Mouse (Mus musculus) embryo, embryonic 10.5 days (tissue): Measurements from ENCODE around the gene Fxyd2.
A peak's percentile ranks its signal among the peaks of the same experiment; 100 is the strongest.

ENCODE experiments used
- DNase-seq: peaks from one replicate; pipeline ENCODE4 v3.0.0-alpha.2; 2015; ENCODE audit warnings: low spot score

Fxyd2 gene

DNA sequence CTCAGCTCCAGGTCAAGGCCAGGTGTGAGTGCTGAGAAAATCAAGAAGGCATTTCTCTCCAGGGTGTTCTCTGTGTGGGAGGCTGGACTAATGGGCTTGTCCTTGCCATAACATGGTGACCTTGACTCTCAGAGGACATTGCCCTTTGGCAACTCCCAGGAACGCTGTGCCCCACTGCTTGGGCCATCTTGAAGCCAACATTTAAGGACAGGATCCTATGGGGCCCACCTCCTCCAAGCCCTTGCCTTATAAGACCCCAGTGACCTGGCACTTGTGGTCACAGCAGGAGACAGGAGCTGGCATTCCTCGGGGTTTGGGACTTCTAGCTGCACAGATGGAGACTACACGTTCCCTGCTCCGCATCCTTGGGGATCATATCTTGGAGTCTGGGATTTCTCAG is at the start of gene Fxyd2:
Gene Fxyd2 (plus strand): TSS at position 236 of the 400 bp plus-strand sequence.
- no peak for DNase-seq

GRCm38 (mm10) chr9:45349851-45350250 is 49.6 kb upstream of the Fxyd2 start:
- no peak for DNase-seq

- DNase-seq, result no peak
Observed at GRCm38 (mm10) chr9:45355192-45355591, 44.3 kb upstream of the Fxyd2 start.

GRCm38 (mm10) chr9:45358356-45358755 is 41.1 kb upstream of the Fxyd2 start:
- DNase-seq, result peak; percentile 32

- DNase-seq, result no peak
Observed at GRCm38 (mm10) chr9:45362051-45362461, 37.4 kb upstream of the Fxyd2 start.

GRCm38 (mm10) chr9:45363639-45364214 is 35.7 kb upstream of the Fxyd2 start:
- no peak for DNase-seq

DNA sequence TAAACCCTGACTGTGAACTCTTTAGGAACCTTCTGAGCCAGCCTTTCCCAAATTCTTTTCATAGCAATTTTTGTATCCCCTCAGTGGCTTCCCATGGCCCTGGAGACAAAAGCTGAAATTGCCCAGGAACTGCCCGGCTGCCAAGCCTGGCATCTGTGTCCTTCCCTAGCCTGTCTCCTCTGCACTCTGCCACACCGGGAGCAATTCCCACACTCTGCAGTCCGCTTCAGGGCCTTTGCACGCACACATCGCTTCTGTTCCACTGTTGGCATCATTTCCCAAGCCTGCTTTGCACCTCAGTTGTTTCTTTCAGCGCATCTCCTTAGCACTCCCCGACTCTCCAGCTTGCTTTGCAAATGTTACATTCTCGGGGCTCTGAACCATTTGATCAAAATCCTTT is 31.8 kb upstream of the Fxyd2 start:
- no peak for DNase-seq

DNA sequence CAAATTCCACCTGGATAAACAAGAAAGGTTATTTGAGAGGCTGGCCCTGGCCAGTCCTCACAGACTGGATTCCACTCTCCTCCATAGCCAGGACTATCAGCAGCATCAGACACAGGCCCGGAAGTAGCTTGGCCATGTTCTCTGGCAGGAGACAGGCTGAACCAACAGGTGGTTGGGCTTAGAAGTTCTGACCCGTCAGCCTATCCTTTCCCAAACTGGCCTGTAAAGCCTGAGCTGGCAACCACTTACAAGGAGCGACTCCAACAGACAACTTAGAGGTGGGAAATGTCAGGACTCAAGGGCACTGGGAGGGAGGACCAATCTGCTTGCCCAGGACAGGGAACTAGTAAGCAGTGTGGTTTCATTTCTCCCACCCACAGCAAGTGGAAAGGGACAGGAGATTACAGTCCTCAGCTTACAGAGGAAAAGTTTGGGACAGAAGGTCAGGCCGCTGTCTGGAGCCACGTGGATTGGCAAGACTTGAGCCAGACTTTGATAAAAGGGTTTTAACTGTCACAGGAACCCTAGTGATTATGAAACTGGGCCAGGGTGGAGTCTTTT is 31.0 kb upstream of the Fxyd2 start:
- DNase-seq, result no peak

GRCm38 (mm10) chr9:45370117-45370561 is 29.3 kb upstream of the Fxyd2 start, which contains the start of gene Fxyd6:
TSS of gene Fxyd6 (plus strand) at chr9:45370185.
- DNase-seq, result peak; percentile 86

DNA sequence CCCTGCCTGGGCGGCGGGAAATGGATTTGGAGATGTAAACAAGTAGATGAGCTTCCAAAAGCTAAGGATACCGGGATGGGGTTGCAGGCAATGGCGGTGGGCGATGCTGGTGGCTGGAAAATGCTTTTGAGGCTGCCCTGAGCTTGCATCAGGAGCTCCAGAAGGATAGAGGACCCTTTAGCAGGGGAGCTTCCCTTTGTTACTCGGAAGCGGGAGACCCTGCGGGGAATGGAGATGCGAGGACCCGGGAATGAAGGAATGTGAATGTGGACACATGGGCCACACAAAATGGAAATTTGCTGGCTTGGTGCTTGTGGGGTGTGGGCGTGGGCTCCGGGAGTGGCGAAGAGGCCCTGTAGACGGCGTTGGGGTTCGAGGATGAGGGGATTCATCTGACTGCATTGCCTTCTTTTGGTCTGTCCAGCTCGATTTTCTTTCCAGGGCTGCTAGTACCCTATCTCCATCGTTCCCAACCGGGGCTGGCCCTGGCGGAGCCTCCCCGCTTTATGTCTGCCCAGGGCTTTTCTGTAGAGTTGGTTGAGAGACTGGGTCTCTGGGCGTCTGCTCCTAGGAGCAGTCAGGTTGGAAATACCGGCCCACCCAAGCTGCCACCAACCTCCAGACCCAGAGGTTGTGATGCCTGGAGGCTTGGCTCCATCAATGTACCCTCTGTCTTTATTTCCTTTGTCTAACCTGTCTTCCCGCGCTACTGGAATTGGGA is 28.7 kb upstream of the Fxyd2 start:
- DNase-seq, result no peak

- DNase-seq, result peak; percentile 76
Observed at GRCm38 (mm10) chr9:45371337-45371707, 28.1 kb upstream of the Fxyd2 start.

DNA sequence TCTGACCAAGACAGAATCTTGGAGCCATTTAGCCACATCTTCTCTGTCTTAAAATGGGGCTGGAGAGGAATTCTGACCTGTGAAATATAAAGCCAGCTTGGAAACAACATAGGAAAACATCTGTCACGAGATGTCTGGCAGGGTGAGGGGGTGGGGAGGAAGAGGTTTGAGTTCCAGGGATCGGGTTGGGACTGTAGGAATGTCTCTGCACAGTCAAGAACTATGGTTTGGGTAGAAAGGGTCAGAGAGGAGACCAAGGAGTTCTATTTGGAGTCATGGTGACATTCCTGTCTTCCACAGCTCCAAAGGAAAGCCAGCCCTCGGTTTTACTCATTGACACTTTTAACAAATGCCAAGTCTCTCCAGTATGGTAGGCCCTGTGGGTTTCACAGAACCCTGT is 25.6 kb upstream of the Fxyd2 start:
- DNase-seq, result no peak

GRCm38 (mm10) chr9:45374988-45375502 is 24.4 kb upstream of the Fxyd2 start:
- DNase-seq, result no peak

DNA sequence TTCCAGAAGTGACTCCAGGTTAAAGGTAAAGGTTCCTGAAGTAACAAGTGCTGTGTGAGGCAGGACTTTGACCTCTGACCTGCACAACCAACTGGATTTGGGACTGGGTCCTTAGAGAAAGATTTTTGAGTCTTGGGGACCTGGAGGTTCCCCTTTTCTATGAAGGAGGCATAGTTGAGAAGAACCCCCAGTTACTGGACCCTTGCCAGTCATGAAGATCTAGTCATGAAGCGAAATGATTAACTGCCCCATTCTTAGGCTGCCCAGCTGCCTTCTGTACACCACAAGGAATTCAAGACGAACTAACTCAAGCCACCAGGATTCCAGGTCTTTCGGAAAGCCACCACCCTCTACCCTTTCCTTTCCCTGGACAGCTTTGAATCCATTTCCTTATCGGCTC is 23.0 kb upstream of the Fxyd2 start:
- DNase-seq, result no peak

DNA sequence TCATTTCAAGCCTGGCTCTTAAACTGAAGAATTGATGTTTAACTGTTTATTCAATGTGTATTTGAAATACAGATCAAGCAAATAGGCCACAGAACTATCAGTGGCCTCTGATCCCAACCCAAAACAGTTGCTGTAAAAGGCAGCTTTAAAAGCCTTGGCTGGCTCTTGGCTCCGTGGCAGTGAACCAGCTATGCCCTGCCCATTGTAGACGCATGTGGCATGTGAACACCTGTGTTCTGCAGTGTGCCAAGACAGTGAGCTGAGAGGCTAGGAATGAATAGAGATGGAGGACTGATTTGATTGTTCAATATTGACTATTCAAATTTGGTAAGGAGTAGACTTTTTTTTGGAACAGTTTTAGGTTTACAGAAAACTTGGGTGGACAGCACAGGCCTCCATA is 22.6 kb upstream of the Fxyd2 start:
- no peak for DNase-seq

DNA sequence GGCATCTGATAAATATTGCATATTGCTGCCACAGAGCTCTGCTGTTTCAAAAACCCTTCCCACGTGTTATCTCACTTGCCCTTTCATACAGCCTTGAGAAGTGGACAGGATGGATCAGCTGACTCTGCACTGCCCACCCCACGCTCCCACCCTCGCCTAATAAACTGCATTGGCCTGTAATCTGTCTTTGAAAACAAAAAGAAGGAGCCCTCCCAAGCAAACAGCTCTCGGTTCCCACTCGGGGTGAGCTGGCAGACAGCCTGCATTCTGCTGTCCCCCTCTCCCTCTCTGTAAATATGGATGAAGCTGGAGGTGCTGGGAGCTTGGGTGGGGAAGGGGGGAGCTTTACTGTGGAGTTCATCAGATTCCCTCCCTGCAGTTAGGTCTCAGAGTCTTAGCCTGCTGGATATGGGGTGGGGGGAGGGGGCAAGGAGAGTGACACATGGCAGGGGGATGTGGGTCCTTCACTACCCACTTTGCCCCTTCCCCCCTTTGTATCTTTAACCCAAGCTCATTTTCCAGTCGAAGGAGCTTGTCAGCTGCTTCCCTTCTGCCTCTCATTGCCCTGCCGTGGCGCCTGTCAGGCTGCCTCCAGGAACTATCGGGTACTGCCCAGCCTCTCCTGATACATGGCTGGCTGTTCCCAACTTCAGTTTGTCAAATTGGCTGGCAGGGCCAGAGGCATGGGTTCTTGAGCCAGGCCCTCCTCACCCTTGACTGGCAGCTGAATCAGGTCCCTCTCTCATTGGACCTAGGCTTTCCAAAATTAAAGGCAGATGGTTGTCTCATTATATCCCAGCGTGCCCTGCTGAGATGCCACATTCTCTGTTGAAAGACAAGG is 18.8 kb upstream of the Fxyd2 start:
- no peak for DNase-seq

DNA sequence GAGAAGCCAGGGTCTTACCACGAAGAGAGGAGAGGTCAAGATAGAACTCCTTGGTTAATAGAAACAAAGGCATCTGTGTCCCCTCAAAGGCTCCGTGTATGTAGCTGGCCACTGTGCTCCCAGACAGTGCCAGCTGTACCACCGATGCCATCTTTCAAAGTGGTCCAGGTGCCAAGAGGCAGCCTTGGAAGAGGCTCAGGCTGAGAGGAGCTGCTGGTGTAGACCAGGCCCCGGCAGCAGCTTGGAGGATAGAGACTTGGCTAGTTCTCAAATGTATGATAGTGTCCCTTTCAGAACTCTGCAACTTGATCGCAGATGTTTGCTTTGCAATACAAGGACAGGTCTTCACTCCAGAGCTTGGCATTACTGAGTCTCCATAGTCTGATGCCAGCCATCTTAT is 17.1 kb upstream of the Fxyd2 start:
- no peak for DNase-seq

- no peak for DNase-seq
Observed at GRCm38 (mm10) chr9:45382834-45383233, 16.6 kb upstream of the Fxyd2 start.

DNA sequence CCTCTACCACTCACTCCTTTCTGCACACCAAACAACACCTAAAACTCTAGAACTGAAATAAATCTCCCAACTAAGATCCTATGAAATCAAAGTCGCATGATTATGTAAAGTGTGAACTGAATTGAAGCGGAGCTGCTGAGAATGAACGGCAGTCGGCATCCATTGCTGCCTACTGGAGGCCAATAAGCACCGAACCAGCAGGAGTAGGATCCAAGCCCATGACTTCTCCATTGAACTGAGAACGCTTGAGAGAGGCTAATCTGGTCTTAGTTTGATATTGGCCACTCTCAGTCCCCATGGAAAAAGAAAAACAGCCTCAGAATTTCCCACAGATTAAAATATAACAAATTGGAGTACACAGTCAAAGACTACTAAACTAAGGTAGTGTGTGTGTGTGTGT is 15.6 kb upstream of the Fxyd2 start:
- DNase-seq, result no peak

GRCm38 (mm10) chr9:45386698-45387097 is 12.8 kb upstream of the Fxyd2 start:
- DNase-seq, result no peak

DNA sequence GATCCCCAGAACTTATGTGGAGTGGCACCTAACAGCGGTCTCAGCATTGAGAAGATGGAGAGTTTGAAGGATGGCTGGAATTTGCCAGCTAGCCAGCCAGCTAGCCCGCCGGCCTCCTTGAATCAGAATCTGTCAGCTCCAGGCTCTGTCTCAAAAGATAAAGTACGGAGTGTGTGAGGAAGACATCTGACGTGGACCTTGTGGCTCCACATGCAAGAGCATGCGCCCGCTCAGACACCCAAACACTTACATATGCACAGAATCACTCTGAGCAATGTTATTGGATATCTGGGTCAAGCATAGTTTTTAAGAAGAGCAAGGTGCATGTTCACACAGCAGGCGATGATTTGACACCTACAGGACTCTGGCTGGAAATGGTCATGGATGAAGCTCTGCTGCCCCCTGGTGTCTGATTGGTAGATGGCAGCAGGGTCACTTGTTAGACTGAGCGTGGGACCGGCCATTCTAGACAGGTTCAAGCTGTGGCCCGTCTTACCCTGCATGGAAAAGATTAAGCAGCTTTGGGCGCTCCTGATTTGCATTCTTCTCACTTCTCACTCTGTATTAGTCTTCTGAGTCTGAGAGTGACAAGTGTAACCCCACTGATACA is 11.0 kb upstream of the Fxyd2 start:
- peak; percentile 92 for DNase-seq

GRCm38 (mm10) chr9:45389596-45389995 is 9.9 kb upstream of the Fxyd2 start:
- no peak for DNase-seq
